Mouse (Mus musculus) kidney, adult 2 months (tissue): ENCODE measurements at regions not wholly inside any gene's neighbourhood (a gene's known extent, or its start where the extent isn't known, plus 50 kb on each side); places are given as distances from the start of the nearest gene placed in this dataset.

Source experiments
- CTCF ChIP-seq: fragments of 200-500 bp; conservative IDR thresholded peaks from 2 replicates; pipeline ENCODE4 v1.5.1; 2011; ENCODE audit warnings: low read depth, mild to moderate bottlenecking, control low read depth, low read length, moderate library complexity, mixed read lengths; ENCODE audit not compliant: insufficient read depth, insufficient read length
- POLR2A ChIP-seq: fragments of 200-500 bp; IDR thresholded peaks from one replicate; pipeline ENCODE4 v1.6.1; 2011; ENCODE audit warnings: low read depth, low read length, control low read depth

DNA sequence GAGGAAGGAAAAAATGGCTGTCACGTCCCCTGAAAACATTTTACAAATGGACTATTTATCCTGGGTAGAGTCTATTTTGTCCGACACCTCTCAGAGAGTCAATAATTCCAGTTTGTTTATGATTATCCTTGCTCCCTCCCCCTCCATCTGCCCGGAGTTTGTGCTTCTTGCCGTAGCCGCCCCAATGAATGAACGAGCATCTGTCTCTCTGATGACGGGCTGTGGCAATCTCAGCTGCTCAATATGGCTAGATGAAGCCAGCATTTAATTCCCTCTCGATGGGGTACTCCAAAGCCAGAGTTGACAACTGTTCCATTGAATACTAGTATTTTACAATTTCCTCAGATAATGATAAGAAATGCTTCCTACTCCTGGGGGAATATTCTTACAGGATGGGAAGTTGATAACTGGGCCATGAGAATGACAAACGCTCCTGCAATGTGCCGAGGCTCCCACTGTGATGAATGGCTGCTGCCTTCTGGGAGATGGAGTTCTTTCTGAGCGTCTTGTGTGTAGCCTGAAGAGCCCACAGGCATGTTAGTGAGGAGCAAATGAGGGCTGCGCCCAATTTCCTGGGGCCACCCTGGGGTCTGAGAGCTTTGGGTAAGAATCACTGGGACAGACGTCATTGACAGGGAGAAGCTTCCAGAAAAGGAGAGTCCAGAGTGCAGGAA, 128.6 kb upstream of the Fstl4 start:
- TF ChIP-seq POLR2A (no peak), CTCF (no peak)
